Mouse (Mus musculus): ENCODE data around the gene Ppp1r3f. TPM values are rescaled to one million over a fixed set of nuclear protein-coding genes. Genes with fewer than 3 reads are reported as not detected.

Gene Ppp1r3f
- 10 to 100 TPM in 1 of 4 experiments, 1 to 10 TPM in 3; 4.1 to 10.3 (median 5.8) TPM for total RNA-seq (2022)

- peak; percentile 94 for DNase-seq
These were observed at the start of gene Ppp1r3f for GRCm38 (mm10) chrX:7574087-7574884. Gene Ppp1r3f, minus strand, starts transcription at chrX:7574283.

- DNase-seq = no peak
These were observed 43.9 kb upstream of the Ppp1r3f start for GRCm38 (mm10) chrX:7617889-7618551.

GRCm38 (mm10) chrX:7610536-7611258 lies 36.6 kb upstream of the Ppp1r3f start:
- no peak for DNase-seq

GRCm38 (mm10) chrX:7610035-7610434 lies 36.0 kb upstream of the Ppp1r3f start:
- no peak for DNase-seq

GRCm38 (mm10) chrX:7606783-7607182 lies 32.7 kb upstream of the Ppp1r3f start, which contains the start of gene Cacna1f:
Gene Cacna1f, plus strand, starts transcription at chrX:7607083.
- DNase-seq = no peak

GRCm38 (mm10) chrX:7605575-7605941 lies 31.5 kb upstream of the Ppp1r3f start:
- no peak for DNase-seq

GRCm38 (mm10) chrX:7604879-7605574 lies 30.9 kb upstream of the Ppp1r3f start, which contains the start of gene Ccdc22:
Gene Ccdc22, minus strand, starts transcription at chrX:7605517.
- DNase-seq = peak; percentile 81

- DNase-seq = no peak
These were observed 29.9 kb upstream of the Ppp1r3f start for GRCm38 (mm10) chrX:7604004-7604403.

GRCm38 (mm10) chrX:7595371-7595770 lies 21.3 kb upstream of the Ppp1r3f start:
- no peak for DNase-seq

GRCm38 (mm10) chrX:7586356-7586755 lies 12.3 kb upstream of the Ppp1r3f start:
- DNase-seq = no peak

GRCm38 (mm10) chrX:7583881-7584280 lies 9.8 kb upstream of the Ppp1r3f start:
- no peak for DNase-seq

- DNase-seq = no peak
These were observed 7.1 kb upstream of the Ppp1r3f start for GRCm38 (mm10) chrX:7581151-7581550.

- DNase-seq = no peak
These were observed 775 bp upstream of the Ppp1r3f start for GRCm38 (mm10) chrX:7574885-7575231.

GRCm38 (mm10) chrX:7573176-7574086 lies 652 bp downstream of the Ppp1r3f start, which contains the start of gene Foxp3:
Gene Foxp3, plus strand, starts transcription at chrX:7573644.
- peak; percentile 26 for DNase-seq

- no peak for DNase-seq
These were observed 1.6 kb downstream of the Ppp1r3f start for GRCm38 (mm10) chrX:7572466-7572865.

- DNase-seq = no peak
These were observed 2.4 kb downstream of the Ppp1r3f start for GRCm38 (mm10) chrX:7571565-7572136.

GRCm38 (mm10) chrX:7570481-7571175 lies 3.5 kb downstream of the Ppp1r3f start:
- no peak for DNase-seq

GRCm38 (mm10) chrX:7567491-7567890 lies 6.6 kb downstream of the Ppp1r3f start:
- no peak for DNase-seq

- DNase-seq = no peak
These were observed 7.7 kb downstream of the Ppp1r3f start for GRCm38 (mm10) chrX:7566352-7566751.

GRCm38 (mm10) chrX:7563076-7563475 lies 11.0 kb downstream of the Ppp1r3f start:
- DNase-seq = no peak
